ENCODE assay signal across 8 mouse cellular contexts in the genomic region with DNA sequence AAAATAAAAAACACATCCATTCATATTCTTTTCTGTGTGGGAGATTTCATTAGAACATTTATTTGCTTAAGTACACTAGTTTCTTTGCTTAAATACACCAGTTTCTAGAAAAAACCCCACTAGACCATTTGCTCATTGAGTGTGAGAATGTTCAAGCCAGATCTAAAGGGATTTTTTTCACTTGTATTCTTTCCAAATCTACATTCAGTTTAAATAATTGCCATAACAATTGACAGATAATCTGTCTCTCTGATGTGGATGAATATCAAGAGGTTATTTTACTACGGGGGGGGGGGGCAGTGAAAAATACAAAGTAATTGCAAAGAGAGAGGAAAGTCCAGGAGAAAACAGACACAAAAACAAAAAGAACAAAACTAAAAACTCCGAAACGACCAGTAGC. TPM values are rescaled to one million over a fixed set of nuclear protein-coding genes. Genes with fewer than 3 reads are reported as not detected.
DNase-seq lines count a peak whose midpoint lies in the region; ATAC-seq lines count a peak whose summit lies in the region.

No protein-coding gene starts in this region.

- 0% methylated on average over 3 of the region's 3 CpGs for WGBS in lung, embryonic 15.5 days
- WGBS in embryonic facial prominence, embryonic 13.5 days = 0% methylated on average over 3 of the region's 3 CpGs
- 1% methylated on average over 3 of the region's 3 CpGs for WGBS in intestine, embryonic 16.5 days
- WGBS in neural tube, embryonic 14.5 days = 0% methylated on average over 3 of the region's 3 CpGs

- H3K4me1 ChIP-seq in lung, embryonic 15.5 days = peaks cover 14% of the 10 kb centered on the region
- H3K4me1 ChIP-seq in embryonic facial prominence, embryonic 13.5 days = peaks cover 8% of the 10 kb centered on the region
- H3K4me1 ChIP-seq in intestine, embryonic 16.5 days (ENCODE audit: control insufficient read depth, insufficient read depth, low read length) = peaks cover 3% of the 10 kb centered on the region
- no peaks in the 10 kb centered on the region for H3K4me1 ChIP-seq in neural tube, embryonic 14.5 days (ENCODE audit: control insufficient read depth, insufficient read depth, low read length)

- peak overlapping the region; percentile 68 for H3K4me2 ChIP-seq in lung, embryonic 15.5 days
- H3K4me2 ChIP-seq in embryonic facial prominence, embryonic 13.5 days = peak overlapping the region; percentile 62
- peak overlapping the region; percentile 84 for H3K4me2 ChIP-seq in intestine, embryonic 16.5 days (ENCODE audit: low read depth, low read length)
- H3K4me2 ChIP-seq in neural tube, embryonic 14.5 days (ENCODE audit: low read depth, low read length) = peak overlapping the region; percentile 78

- H3K9me3 ChIP-seq in lung, embryonic 15.5 days = no peaks in the 10 kb centered on the region
- no peaks in the 10 kb centered on the region for H3K9me3 ChIP-seq in embryonic facial prominence, embryonic 13.5 days
- no peaks in the 10 kb centered on the region for H3K9me3 ChIP-seq in intestine, embryonic 16.5 days (ENCODE audit: control insufficient read depth, low read length)
- H3K9me3 ChIP-seq in neural tube, embryonic 14.5 days (ENCODE audit: control insufficient read depth, low read length) = no peaks in the 10 kb centered on the region

- peak overlapping the region; percentile 100 for H3K9ac ChIP-seq in lung, embryonic 15.5 days
- H3K9ac ChIP-seq in embryonic facial prominence, embryonic 13.5 days = peak overlapping the region; percentile 99
- peak overlapping the region; percentile 99 for H3K9ac ChIP-seq in intestine, embryonic 16.5 days (ENCODE audit: low read depth, low read length)
- H3K9ac ChIP-seq in neural tube, embryonic 14.5 days (replicated peaks; ENCODE audit: low read depth, low read length) = peak overlapping the region; percentile 99

- peak overlapping the region; percentile 100 for H3K27ac ChIP-seq in lung, embryonic 15.5 days
- peak overlapping the region; percentile 100 for H3K27ac ChIP-seq in embryonic facial prominence, embryonic 13.5 days
- H3K27ac ChIP-seq in intestine, embryonic 16.5 days (ENCODE audit: low read length) = peak overlapping the region; percentile 100
- peak overlapping the region; percentile 100 for H3K27ac ChIP-seq in neural tube, embryonic 14.5 days (ENCODE audit: low read depth, low read length)

- no peaks in the 10 kb centered on the region for H3K36me3 ChIP-seq in lung, embryonic 15.5 days
- H3K36me3 ChIP-seq in embryonic facial prominence, embryonic 13.5 days = peaks cover 6% of the 10 kb centered on the region; the same call in 1 of the 2 replicates
- H3K36me3 ChIP-seq in intestine, embryonic 16.5 days (ENCODE audit: control insufficient read depth, insufficient read depth, low read length) = no peaks in the 10 kb centered on the region
- no peaks in the 10 kb centered on the region for H3K36me3 ChIP-seq in neural tube, embryonic 14.5 days (ENCODE audit: control insufficient read depth, insufficient read depth, low read length)

- no peaks in the 10 kb centered on the region for H3K27me3 ChIP-seq in lung, embryonic 15.5 days
- no peaks in the 10 kb centered on the region for H3K27me3 ChIP-seq in embryonic facial prominence, embryonic 13.5 days
- no peaks in the 10 kb centered on the region for H3K27me3 ChIP-seq in intestine, embryonic 16.5 days (replicated peaks; ENCODE audit: control insufficient read depth, insufficient read depth, low read length)
- H3K27me3 ChIP-seq in neural tube, embryonic 14.5 days (ENCODE audit: control insufficient read depth, insufficient read depth, low read length) = peaks cover 4% of the 10 kb centered on the region; the same call in 1 of the 2 replicates

- H3K4me3 ChIP-seq in lung, embryonic 15.5 days = peak overlapping the region; percentile 94
- H3K4me3 ChIP-seq in embryonic facial prominence, embryonic 13.5 days = peak overlapping the region; percentile 90
- peak overlapping the region; percentile 88 for H3K4me3 ChIP-seq in intestine, embryonic 16.5 days (ENCODE audit: low read length)
- H3K4me3 ChIP-seq in neural tube, embryonic 14.5 days (ENCODE audit: low read depth, low read length) = peak overlapping the region; percentile 92

- no peak for DNase-seq in lung, postnatal 4 days
- DNase-seq in thymus, postnatal 14 days = no peak
- no peak for DNase-seq in embryo, embryonic 10 days (ENCODE audit: low spot score)
- no peak for DNase-seq in spleen, postnatal 4 days (ENCODE audit: low spot score in 2 of 2)

- ATAC-seq in lung, embryonic 15.5 days (ENCODE audit: borderline replicate concordance, extremely low read depth, low FRiP score, low TSS enrichment) = no peak
- ATAC-seq in embryonic facial prominence, embryonic 13.5 days (ENCODE audit: insufficient number of reproducible peaks, insufficient read depth, low FRiP score, low TSS enrichment, low read depth) = no peak
- ATAC-seq in intestine, embryonic 16.5 days = no peak
- ATAC-seq in neural tube, embryonic 14.5 days (ENCODE audit: low read depth) = no peak

RNA-seq across cellular contexts. Expression of a gene that starts 0.6 kb away (rescaled TPM):
- polyA plus RNA-seq in lung, embryonic 15.5 days (2015; fragmentation: Nextera tagmentation; extraction: Ambion mirVana) = 18.0 and 21.3 TPM in 2 replicates
- polyA plus RNA-seq in embryonic facial prominence, embryonic 13.5 days (2015; fragmentation: Nextera tagmentation; extraction: Ambion mirVana) = 33.5 and 34.2 TPM in 2 replicates
- 16.4 and 16.8 TPM in 2 replicates for polyA plus RNA-seq in intestine, embryonic 16.5 days (2015; fragmentation: Nextera tagmentation; extraction: Ambion mirVana)
- polyA plus RNA-seq in neural tube, embryonic 14.5 days (2014; fragmentation: Nextera tagmentation; extraction: Ambion mirVana) = 23.7 and 29.0 TPM in 2 replicates
